Mouse (Mus musculus) hindbrain, embryonic 13.5 days (tissue): ENCODE data around the gene Poc1a. TPM values are rescaled to one million over a fixed set of nuclear protein-coding genes. Genes with fewer than 3 reads are reported as not detected.

ENCODE experiments used
- ATAC-seq: fragments of 200-750 bp; cut with Nextera tagmentation; 2 replicates; pipeline ENCODE4 v1.8.0; 2017; ENCODE audit warnings: moderate TSS enrichment; ENCODE audit not compliant: low FRiP score
- H3K27ac ChIP-seq: fragments of 300-500 bp; sonication (generic); 2 replicates; pipeline ENCODE4 v1.5.1; 2015; ENCODE audit warnings: inconsistent platforms, mild to moderate bottlenecking, moderate library complexity
- H3K27me3 ChIP-seq: fragments of 300-500 bp; sonication (generic); 2 replicates; pipeline ENCODE4 v1.6.1; 2015; ENCODE audit warnings: mild to moderate bottlenecking, inconsistent platforms
- H3K36me3 ChIP-seq: fragments of 300-500 bp; sonication (generic); 2 replicates; pipeline ENCODE4 v1.6.1; 2015; ENCODE audit warnings: mild to moderate bottlenecking, inconsistent platforms
- H3K4me1 ChIP-seq: fragments of 300-500 bp; sonication (generic); replicated peaks from 2 replicates; pipeline ENCODE4 v1.6.1; 2015; ENCODE audit warnings: inconsistent platforms
- H3K4me2 ChIP-seq: fragments of 300-500 bp; sonication (generic); 2 replicates; pipeline ENCODE4 v1.6.1; 2015; ENCODE audit warnings: inconsistent platforms, mild to moderate bottlenecking, moderate library complexity
- H3K4me3 ChIP-seq: fragments of 300-500 bp; sonication (generic); 2 replicates; pipeline ENCODE4 v1.5.1; 2015; ENCODE audit warnings: mild to moderate bottlenecking, inconsistent platforms
- H3K9ac ChIP-seq: fragments of 300-500 bp; sonication (generic); 2 replicates; pipeline ENCODE4 v1.6.1; 2015; ENCODE audit warnings: mild to moderate bottlenecking, inconsistent platforms
- H3K9me3 ChIP-seq: fragments of 300-500 bp; sonication (generic); 2 replicates; pipeline ENCODE4 v1.6.1; 2016; ENCODE audit warnings: inconsistent platforms
- WGBS: fragments of 180-500 bp; shearing (Covaris S2); methylation state at CpG from one replicate; pipeline ENCODE4 v1.1.7; 2015; 5-methylcytosine and 5-hydroxymethylcytosine counted together
- polyA plus RNA-seq: library from polyadenylated mRNA; unstranded; fragments of >200 nt; fragmentation: Nextera tagmentation; extraction: Ambion mirVana; gene quantifications from 2 replicates; pipeline ENCODE4 v1.2.1, GENCODE M21; 2015

Gene Poc1a
- polyA plus RNA-seq, 1 experiment from 2014 or later: 8.9 TPM

DNA sequence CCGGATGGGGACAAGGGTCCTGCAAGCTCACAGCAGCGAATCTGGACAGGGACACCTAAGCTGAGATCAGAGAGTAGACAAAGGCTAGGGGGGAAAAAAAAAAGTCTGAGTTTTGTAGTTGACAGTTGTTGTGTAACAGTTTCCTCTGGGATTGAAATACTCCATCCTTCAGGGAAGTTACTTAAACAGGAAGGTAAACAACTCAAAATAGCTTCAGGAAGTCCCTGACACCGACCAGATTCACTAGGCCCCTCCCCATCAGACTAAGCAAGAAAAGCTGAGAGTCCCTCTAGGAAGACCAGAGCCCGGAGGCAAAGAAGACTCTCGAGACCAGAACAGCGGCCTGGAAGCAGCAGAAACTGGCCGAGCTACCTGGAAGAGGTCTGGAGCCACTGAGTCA lies 84.5 kb downstream of the Poc1a start:
- 0 out of 2 replicates have a peak, but pooled peaks cover 5% of the 10 kb centered on the region for H3K27me3 ChIP-seq
- no peaks in the 10 kb centered on the region for H3K9me3 ChIP-seq
- peaks cover 25% of the 10 kb centered on the region for H3K4me1 ChIP-seq
- 78% methylated on average over 7 of the region's 7 CpGs for WGBS
- ATAC-seq: no peak
- H3K9ac ChIP-seq: no peak overlapping the region
- H3K36me3 ChIP-seq: no peaks in the 10 kb centered on the region
- no peak overlapping the region for H3K4me3 ChIP-seq
- H3K27ac ChIP-seq: no peak overlapping the region
- H3K4me2 ChIP-seq: no peak overlapping the region

DNA sequence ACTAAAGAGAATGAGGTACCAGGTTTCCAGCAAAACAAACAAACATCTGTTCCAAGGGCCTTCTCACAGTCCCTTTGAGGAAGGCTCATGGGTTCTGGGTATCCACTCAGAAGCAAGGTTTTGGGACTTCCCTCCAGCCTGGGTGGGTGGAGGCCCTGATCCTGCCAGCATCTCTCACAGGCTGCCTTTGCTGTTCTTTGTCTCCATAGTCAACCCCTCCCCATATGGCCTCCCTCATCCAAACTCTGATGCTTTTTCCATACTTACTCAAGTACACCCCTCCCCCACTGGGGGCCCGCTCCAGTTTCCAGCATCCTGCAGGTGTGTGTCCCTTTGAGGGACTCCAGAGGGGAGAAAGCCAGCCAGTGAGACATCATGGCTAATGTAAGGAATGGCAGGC lies 85.3 kb downstream of the Poc1a start:
- Histone ChIP-seq H3K4me2 (no peak overlapping the region), H3K4me3 (no peak overlapping the region), H3K27me3 (0 out of 2 replicates have a peak, but pooled peaks cover 5% of the 10 kb centered on the region), H3K9me3 (no peaks in the 10 kb centered on the region), H3K4me1 (peaks cover 34% of the 10 kb centered on the region), H3K27ac (no peak overlapping the region), H3K9ac (no peak overlapping the region), H3K36me3 (0 out of 2 replicates have a peak, but pooled peaks cover 4% of the 10 kb centered on the region)
- WGBS: 55% methylated on average over 1 of the region's 1 CpGs
- no peak for ATAC-seq

DNA sequence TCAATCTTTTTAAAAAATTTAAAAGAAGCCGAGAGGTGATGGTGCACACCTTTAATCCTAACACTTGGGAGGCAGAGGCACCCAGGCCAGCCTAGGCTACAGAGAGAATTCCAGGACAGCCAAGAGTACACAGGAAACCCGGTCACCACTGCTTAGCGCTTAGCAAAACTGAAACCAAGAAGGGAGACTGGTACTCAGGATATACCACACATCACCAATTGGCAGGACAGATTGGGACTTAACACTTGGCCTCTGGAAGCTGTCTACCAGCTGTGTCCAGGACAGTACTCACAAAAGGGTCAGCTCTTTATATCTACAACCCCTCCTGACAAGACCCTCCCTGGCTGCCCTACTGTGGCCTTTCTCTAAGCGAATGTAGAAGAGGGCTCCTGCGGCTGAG lies 86.1 kb downstream of the Poc1a start:
- peak overlapping the region; percentile 86 for H3K4me3 ChIP-seq
- H3K4me1 ChIP-seq: peaks cover 42% of the 10 kb centered on the region
- no peak for ATAC-seq
- 0 out of 2 replicates have a peak, but pooled peaks cover 5% of the 10 kb centered on the region for H3K27me3 ChIP-seq
- WGBS: 18% methylated on average over 5 of the region's 5 CpGs
- H3K4me2 ChIP-seq: peak overlapping the region; percentile 95
- H3K9me3 ChIP-seq: no peaks in the 10 kb centered on the region
- peaks cover 11% of the 10 kb centered on the region for H3K36me3 ChIP-seq
- peak overlapping the region; percentile 66 for H3K9ac ChIP-seq
- peak overlapping the region; percentile 98 for H3K27ac ChIP-seq

- under 1% methylated on average over 36 of the region's 36 CpGs for WGBS
- Histone ChIP-seq H3K27me3 (0 out of 2 replicates have a peak, but pooled peaks cover 5% of the 10 kb centered on the region), H3K4me2 (peak overlapping the region; percentile 95), H3K36me3 (peaks cover 18% of the 10 kb centered on the region), H3K4me1 (peaks cover 49% of the 10 kb centered on the region), H3K27ac (peak overlapping the region; percentile 98), H3K4me3 (peak overlapping the region; percentile 86), H3K9ac (peak overlapping the region; percentile 96), H3K9me3 (no peaks in the 10 kb centered on the region)
- peak; percentile 92 for ATAC-seq
These were observed 86.8 kb downstream of the Poc1a start for GRCm38 (mm10) chr9:106367592-106368111.

- H3K4me2 ChIP-seq: peak within 1 kb of the TSS; percentile 95
- H3K4me1 ChIP-seq: peaks cover 52% of the 10 kb centered on the region
- H3K9ac ChIP-seq: peak within 1 kb of the TSS; percentile 96
- peak; percentile 78 for ATAC-seq
- under 1% methylated on average over 42 of the region's 57 CpGs for WGBS
- H3K27ac ChIP-seq: peak within 1 kb of the TSS; percentile 98
- peaks cover 23% of the 10 kb centered on the region for H3K36me3 ChIP-seq
- H3K9me3 ChIP-seq: no peaks in the 10 kb centered on the region
- H3K4me3 ChIP-seq: peak within 1 kb of the TSS; percentile 86
- H3K27me3 ChIP-seq: 0 out of 2 replicates have a peak, but pooled peaks cover 5% of the 10 kb centered on the region
These were observed 87.4 kb downstream of the Poc1a start, which contains the start of gene Dusp7 for GRCm38 (mm10) chr9:106368112-106368717. Gene Dusp7, plus strand, starts transcription at chr9:106368632.

DNA sequence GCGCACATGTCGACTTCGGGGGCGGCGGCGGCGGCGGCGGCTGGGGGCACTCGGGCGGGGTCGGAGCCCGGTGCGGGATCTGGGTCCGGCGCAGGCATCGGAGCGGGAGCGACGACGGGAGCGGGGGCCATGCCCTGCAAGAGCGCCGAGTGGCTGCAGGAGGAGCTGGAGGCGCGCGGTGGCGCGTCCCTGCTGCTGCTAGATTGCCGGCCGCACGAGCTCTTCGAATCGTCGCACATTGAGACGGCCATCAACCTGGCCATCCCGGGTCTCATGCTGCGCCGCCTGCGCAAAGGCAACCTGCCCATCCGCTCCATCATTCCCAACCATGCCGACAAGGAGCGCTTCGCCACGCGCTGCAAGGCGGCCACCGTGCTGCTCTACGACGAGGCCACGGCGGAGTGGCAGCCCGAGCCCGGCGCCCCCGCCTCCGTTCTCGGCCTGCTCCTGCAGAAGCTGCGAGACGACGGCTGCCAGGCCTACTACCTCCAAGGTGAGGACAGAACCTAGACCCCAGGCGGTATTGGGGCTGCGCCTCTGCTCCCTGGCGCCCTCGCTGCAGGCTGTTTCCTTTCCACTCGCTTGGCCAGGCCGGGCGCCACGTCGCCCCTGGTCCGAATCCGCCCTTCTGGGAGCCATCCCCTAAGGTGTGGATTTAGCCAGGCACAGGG lies 88.1 kb downstream of the Poc1a start:
- under 1% methylated on average over 62 of the region's 72 CpGs for WGBS
- Histone ChIP-seq H3K27me3 (0 out of 2 replicates have a peak, but pooled peaks cover 5% of the 10 kb centered on the region), H3K27ac (peak overlapping the region; percentile 98)

GRCm38 (mm10) chr9:106369801-106370485 lies 89.1 kb downstream of the Poc1a start:
- no peaks in the 10 kb centered on the region for H3K9me3 ChIP-seq
- H3K4me2 ChIP-seq: peak overlapping the region; percentile 95
- H3K27me3 ChIP-seq: 0 out of 2 replicates have a peak, but pooled peaks cover 5% of the 10 kb centered on the region
- H3K9ac ChIP-seq: peak overlapping the region; percentile 96
- WGBS: 9% methylated on average over 11 of the region's 11 CpGs
- H3K36me3 ChIP-seq: peaks cover 38% of the 10 kb centered on the region
- H3K4me3 ChIP-seq: peak overlapping the region; percentile 86
- no peak for ATAC-seq
- peaks cover 56% of the 10 kb centered on the region for H3K4me1 ChIP-seq
- H3K27ac ChIP-seq: peak overlapping the region; percentile 98

More for the DNA sequence above, 88.1 kb downstream of the Poc1a start:
- ATAC-seq: peak; percentile 17
- Histone ChIP-seq H3K4me3 (peak overlapping the region; percentile 86), H3K4me2 (peak overlapping the region; percentile 95), H3K4me1 (peaks cover 55% of the 10 kb centered on the region), H3K36me3 (peaks cover 31% of the 10 kb centered on the region), H3K9me3 (no peaks in the 10 kb centered on the region), H3K9ac (peak overlapping the region; percentile 96)

DNA sequence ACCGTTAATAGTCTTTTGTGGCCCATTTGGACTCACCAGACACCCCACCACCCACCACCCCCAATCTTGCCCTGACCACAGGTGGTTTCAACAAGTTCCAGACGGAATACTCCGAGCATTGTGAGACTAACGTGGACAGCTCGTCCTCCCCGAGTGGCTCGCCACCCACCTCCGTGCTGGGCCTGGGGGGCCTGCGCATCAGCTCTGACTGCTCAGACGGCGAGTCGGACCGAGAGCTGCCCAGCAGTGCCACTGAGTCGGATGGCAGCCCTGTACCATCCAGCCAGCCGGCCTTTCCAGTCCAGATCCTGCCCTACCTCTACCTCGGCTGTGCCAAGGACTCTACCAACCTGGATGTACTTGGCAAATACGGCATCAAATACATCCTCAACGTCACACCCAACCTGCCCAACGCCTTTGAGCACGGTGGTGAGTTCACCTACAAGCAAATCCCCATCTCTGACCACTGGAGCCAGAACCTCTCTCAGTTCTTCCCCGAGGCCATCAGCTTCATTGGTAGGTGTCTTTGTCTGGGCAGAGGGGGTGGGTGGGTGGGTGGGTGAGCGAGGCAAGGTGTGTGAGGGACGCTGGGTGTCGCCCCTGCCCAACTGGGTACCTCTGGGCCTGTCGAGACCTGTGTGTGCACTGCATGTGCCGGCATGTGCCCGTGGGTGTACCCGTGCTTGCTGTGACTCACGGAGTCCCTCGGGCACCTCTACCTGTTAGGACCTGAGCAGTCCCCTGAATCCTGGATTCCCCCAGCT lies 89.9 kb downstream of the Poc1a start:
- H3K4me1 ChIP-seq: peaks cover 56% of the 10 kb centered on the region
- H3K4me3 ChIP-seq: peak overlapping the region; percentile 86
- no peak for ATAC-seq
- no peaks in the 10 kb centered on the region for H3K9me3 ChIP-seq
- peak overlapping the region; percentile 95 for H3K4me2 ChIP-seq
- peak overlapping the region; percentile 96 for H3K9ac ChIP-seq
- H3K36me3 ChIP-seq: peaks cover 41% of the 10 kb centered on the region
- no peak overlapping the region for H3K27ac ChIP-seq
- 0 out of 2 replicates have a peak, but pooled peaks cover 5% of the 10 kb centered on the region for H3K27me3 ChIP-seq
- 88% methylated on average over 30 of the region's 30 CpGs for WGBS

DNA sequence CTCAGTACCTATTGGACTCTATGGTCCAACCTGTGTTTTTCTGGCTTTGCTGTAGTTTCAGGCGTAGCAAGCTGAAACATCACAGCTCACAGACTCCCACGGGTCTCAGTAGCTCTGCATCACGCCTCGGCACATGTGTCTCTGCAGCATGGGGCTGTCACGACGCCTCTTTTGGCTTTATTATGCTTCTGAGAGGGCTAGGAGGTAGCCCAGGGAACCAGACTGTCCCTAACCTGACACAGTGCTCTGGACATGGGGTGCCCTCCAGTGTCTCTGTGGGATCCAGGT lies 90.5 kb downstream of the Poc1a start:
- no peaks in the 10 kb centered on the region for H3K9me3 ChIP-seq
- H3K27ac ChIP-seq: no peak overlapping the region
- H3K4me2 ChIP-seq: peak overlapping the region; percentile 95
- H3K4me3 ChIP-seq: peak overlapping the region; percentile 86; the same call in 1 of the 2 replicates
- peaks cover 53% of the 10 kb centered on the region for H3K4me1 ChIP-seq
- H3K27me3 ChIP-seq: 0 out of 2 replicates have a peak, but pooled peaks cover 3% of the 10 kb centered on the region
- 74% methylated on average over 6 of the region's 6 CpGs for WGBS
- H3K9ac ChIP-seq: peak overlapping the region; percentile 96
- H3K36me3 ChIP-seq: peaks cover 41% of the 10 kb centered on the region
- ATAC-seq: no peak

DNA sequence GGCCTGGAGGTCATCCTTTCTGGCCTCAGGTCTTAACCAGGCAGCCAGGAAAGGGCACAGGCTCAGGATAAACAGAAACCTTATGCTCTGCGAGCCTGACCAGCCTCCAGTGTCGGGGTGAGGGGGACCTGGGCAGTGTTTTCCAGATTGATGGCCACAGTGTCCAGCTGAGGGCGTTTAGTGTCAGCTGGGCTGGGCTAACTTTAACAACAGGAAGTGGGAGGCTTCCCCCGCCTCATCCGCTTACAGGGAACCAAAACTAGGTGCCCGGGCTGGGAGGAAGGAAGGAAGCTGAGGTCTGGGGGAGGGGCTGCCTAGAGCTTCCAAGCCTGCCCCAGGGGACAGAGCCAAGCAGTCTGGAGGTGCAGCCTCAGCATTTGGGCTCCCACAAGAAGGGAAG lies 90.9 kb downstream of the Poc1a start:
- Histone ChIP-seq H3K4me1 (peaks cover 49% of the 10 kb centered on the region), H3K4me2 (peak overlapping the region; percentile 95), H3K36me3 (peaks cover 44% of the 10 kb centered on the region), H3K4me3 (peak overlapping the region; percentile 86; the same call in 1 of the 2 replicates), H3K27ac (no peak overlapping the region), H3K9me3 (no peaks in the 10 kb centered on the region), H3K9ac (peak overlapping the region; percentile 96), H3K27me3 (no peaks in the 10 kb centered on the region)
- WGBS: 42% methylated on average over 6 of the region's 6 CpGs
- ATAC-seq: no peak
